Mouse (Mus musculus) kidney, adult 9 months (tissue): ENCODE measurements around the gene Klhdc3.
A peak's percentile ranks its signal among the peaks of the same experiment; 100 is the strongest.

ENCODE experiments used
- DNase-seq: peaks from one replicate; pipeline ENCODE4 v3.0.0; 2022

Gene Klhdc3

DNA sequence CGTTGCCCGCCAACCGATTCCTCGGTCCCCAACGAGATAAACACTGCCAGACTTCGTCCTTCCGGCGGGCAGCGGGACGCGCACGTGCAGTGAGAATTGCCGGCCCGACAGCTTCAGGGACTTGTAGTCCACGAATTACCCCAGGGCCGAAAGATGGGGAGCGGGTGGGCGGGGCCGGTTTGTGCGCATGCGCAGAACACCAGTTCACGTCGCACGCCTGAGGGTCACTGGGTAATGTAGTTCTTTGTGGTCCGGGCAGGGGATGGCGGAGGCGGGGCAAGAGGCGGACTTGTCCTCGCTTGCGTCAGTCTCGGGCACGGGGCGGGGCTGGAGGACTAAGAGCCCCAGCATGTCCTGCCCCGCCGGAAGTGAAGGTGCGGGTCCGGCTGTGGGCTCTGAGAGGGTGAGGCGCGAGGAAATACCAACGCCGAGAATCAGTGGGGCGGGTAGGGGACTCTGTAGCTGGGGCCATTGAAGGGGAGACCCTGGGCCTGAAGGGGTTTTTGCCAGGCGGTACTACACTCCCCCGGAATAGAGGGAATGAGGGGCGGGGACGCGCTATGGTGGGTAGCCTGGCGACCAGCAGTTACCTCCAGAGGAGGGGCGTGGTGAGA, at the start of gene Klhdc3:
Klhdc3 (minus strand) TSS at position 155 of the 614 bp plus-strand sequence.
- peak; percentile 97 for DNase-seq

DNA sequence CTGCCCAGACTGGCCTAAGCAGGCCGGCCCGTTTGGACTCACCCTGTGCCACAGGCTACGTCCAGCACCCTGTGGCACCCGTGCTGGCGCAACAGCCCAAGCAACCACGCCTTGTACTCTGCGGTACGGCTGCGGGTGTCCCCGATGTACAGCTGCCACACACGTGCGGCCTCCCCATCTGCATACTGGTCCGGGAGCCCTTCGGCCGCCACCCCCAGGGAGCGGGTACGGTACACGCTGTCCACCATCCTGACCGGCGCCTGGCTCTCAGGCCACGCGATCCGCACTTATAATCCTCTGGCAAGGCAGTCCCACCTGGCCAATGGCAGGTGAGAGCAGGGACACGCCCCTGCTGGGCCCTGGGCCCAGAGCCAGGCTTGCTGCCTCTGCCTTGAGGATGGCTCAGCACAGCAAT, 48.2 kb upstream of the Klhdc3 start, which contains the start of gene Gnmt:
Gnmt (minus strand) TSS at position 265 of the 415 bp plus-strand sequence.
- DNase-seq = peak; percentile 94

GRCm38 (mm10) chr17:46728496-46728895, 47.8 kb upstream of the Klhdc3 start:
- DNase-seq = no peak

DNA sequence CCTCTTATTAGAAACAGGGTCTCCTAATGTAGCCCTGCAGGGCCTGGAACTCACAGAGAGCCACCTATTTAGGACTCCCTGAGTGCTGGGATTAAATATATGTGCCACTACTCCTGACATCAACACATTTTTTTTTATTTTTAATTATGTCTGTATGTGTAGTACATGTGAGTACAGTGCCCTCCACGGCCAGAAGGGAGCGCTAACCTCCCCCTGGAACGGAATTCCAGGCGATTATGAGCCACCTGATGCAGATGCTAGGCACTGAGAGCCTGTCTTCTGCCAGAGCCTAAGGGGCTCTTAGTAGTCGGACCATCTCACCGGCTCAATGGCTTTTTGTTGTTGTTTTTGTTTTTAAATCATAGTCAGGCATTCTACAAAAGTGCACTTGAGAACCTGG, 47.3 kb upstream of the Klhdc3 start:
- DNase-seq = peak; percentile 69

DNA sequence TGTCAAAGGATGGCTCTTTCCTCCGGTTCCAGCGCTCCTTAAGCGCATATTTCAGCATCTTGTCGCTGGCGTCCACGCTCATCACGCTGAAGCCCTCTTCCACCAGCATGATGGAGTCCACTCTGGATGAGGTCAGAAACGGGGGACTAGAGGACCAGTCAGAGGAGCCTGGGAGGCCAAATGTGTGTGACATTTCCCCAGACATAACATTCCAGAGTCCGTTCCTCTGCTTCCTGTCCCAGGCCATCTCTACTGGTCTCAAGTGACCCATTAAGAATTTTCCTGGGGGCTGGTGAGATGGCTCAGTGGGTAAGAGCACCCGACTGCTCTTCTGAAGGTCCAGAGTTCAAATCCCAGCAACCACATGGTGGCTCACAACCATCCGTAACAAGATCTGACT, 46.6 kb upstream of the Klhdc3 start:
- DNase-seq = peak; percentile 23

- DNase-seq = no peak
These were observed 45.3 kb upstream of the Klhdc3 start for GRCm38 (mm10) chr17:46725731-46726645.

DNA sequence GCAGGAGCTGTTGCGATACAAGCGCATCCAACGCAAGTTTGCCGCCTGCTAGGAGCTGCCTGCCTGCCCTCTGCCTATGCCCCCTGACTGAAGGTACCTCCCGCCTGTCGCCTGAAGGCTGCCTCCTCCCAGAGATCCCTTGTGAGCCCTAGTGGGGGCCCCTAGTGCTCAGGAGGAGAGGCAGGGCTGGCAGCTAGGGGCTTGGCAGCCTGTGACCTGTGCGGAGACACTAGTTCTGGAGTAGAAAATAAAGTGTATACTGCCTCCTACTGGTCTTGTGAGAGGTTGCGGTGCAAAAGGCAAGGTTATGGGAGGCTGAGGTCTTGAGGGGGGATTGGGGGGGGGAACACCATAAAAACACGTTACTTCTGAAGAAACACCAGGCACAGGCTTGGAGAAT, 44.6 kb upstream of the Klhdc3 start:
- peak; percentile 40 for DNase-seq

GRCm38 (mm10) chr17:46724477-46725084, 43.9 kb upstream of the Klhdc3 start:
- no peak for DNase-seq

GRCm38 (mm10) chr17:46721077-46721476, 40.4 kb upstream of the Klhdc3 start:
- no peak for DNase-seq

DNA sequence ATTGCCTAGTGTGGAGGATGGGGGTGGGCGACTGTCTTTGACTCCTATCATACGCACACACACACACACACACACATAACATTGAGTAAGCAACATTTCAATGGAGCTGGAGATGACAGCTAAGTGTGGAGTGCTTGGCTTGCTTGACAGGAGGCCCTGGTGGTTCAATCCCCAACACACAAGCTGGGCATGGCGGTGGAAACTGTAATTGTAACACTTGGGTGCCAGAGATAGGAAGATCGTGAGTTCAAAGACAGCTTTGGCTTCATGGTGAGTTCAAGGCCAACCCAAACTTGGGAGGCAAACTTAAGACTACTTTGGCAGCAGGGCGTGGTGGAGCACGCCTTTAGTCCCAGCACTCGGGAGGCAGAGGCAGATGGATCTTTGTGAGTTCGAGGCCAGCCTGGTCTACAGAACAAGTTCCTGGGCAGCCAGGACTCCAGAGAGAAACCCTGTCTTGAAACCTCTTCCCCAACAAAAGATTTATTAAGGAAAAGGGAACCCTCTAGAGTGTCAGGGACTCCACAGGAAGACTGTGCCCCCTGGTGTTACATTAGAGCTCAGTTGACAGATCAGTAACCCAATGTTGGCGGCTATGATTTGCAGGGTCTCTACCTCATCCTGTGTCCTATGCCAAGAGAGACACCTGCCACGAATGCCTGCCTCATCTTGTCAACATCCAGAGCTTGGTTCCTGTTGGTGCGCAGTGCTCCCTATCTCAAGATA, 34.2 kb upstream of the Klhdc3 start:
- peak; percentile 33 for DNase-seq

DNA sequence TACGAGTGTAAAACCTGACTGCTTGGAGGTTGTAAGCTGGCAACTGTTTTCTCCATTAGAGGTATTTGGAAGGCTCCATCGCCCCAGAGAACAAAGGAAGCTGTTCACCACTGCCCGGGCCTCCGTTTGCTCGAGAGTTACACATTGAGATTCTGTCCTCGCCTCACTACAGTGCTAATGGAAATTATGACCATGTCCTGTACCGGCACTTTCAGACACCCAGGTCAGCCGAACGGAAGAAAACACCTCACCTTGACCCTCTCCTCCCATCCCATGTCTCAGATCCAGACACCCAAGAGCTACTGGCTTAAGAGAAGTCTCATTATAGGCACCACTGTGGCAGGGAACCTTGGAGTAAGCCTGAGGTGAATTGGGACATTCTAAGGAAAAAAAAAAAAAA, 33.1 kb upstream of the Klhdc3 start:
- no peak for DNase-seq

DNA sequence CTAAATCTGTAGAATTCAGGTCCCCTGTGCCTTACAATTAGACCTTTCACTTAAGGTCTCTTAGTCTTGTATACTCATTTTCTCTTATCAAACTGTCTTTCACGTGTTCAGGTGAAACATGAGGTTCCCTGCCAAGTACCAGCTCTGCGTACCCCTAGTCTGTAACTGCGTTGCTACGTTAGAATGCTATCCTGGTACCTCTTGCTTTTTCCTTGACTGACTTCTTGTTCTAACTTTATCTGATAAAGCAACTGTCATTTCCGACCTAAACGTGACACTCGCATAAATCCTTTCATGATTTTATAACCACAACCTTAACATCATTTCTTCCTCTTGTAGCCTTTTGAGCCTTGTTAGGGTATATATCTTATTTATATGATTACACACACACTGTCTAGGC, 31.7 kb upstream of the Klhdc3 start:
- DNase-seq = no peak

DNA sequence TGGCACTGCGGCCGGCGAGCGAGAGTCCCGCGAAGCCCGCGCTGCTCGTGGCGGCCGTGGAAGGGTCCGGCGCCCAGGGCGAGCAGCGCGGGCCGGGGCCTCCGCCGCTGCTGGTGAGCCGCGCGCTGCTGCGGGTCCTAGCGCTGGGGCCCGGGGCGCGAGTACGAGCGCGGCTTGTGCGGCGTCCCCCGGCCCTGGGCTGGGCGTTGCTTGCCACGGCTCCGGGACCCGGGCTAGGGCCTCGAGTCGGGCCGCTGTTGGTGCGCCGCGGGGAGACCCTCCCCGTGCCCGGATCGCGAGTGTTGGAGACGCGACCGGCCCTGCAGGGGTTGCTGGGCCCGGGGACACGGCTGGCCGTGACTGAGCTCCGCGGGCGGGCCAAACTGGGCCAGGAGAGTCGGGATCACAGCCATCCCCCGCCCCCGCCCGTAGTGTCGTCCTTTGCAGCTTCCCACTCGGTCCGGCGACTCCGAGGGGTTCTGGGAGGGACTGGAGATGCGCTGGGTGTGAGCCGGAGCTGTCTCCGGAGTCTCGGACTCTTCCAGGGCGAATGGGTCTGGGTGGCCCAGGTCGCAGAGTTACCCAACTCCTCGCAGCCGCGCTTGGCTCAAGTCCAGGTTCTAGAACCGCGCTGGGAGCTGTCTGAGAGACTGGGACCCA, 31.0 kb upstream of the Klhdc3 start:
- DNase-seq = peak; percentile 51

DNA sequence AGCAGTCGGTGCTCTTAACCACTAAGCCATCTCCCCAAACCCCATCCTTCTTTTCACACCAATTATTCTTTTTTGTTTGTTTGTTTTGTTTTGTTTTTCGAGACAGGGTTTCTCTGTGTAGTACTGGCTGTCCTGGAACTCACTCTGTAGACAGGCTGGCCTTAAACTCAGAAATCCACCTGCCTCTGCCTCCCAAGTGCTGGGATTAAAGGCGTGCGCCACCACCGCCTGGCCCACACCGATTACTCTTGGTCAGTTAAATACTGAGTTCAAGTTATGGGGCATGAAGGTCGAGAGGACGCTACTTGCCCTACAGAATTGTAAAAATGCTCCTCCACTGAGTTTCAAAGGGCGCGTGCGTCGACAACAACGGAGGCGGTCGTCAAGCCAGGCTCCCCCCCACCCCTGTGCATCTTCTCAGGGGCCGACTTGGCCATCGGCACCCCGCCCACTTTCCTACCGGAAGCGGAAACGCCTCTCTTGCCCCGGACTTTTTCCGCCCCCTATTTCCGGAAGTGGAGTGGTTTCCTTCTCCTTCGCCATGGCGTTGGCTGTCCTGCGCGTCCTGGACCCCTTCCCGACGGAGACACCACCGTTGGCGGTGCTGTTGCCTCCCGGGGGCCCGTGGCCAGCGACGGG, 30.4 kb upstream of the Klhdc3 start, which contains the start of gene Pex6:
Pex6 (plus strand) TSS at position 505 of the 639 bp plus-strand sequence.
- DNase-seq = peak; percentile 94

- DNase-seq = no peak
These were observed 25.8 kb upstream of the Klhdc3 start for GRCm38 (mm10) chr17:46706375-46707089.

- DNase-seq = peak; percentile 99
These were observed 24.4 kb upstream of the Klhdc3 start, which contains the start of gene Ppp2r5d for GRCm38 (mm10) chr17:46704887-46705835. TSS of gene Ppp2r5d (minus strand) at chr17:46705111.

DNA sequence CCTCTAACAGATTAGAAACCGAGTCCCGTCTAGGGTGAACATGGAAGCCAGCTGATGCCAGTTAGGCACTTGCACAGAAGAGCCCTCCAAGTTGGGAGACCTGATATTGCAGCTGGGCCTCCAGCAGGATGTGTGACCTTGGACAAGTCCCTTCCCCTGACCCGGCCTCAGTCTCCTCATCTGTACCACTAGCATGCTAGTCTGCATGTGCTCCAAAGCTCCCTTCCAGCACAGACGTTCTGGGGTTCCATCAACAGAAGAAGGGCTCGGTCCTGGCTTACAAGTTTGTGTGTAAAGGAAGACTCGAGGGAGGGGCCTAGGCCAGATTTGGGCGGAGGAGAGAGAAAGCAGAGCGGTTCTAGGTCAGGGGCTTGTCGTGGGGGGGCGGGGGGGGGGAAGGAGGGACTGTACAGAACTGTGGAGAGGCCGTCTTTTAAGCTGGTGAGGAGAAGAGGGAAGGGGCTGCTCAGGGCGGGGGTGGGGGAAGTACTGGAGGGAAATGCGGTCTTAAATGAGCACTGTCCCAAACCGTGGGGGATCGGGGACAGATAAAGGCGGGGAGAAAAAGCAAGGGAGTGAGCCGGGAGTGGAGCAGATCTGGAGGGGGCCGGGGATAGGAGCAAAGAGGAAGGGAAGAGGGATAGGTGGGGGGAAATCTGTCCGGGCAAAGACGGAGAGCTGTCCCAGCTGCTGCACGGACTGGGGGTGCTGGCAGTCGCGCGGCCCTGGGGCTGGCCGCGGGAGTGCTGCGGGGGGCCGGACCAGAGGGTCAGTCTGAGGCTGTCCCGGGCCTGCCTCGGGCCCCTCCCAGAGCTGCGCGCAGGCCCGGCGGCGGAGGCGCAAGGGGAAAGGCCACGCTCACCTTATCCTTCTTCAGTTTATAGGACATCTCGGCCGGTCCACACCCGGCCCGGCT, 23.5 kb upstream of the Klhdc3 start:
- DNase-seq = no peak

DNA sequence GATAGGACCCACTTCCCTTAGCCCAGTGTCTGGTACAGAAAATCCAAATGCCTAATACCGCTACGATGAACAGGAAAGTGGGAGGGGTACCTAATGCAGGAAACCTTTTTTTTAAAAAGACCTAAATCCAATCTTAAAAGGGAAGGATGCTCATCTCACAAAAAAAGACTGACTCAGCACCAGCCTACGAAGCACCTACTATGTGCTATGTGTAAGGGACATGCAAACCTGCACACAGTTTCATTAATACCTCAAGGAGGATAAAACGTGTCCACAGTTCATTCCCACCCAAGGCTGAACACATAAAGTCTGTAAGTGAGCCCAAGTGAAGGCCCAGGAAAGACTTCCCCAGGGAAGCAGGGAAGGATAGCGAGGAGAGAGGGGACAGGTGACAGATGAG, 21.8 kb upstream of the Klhdc3 start:
- DNase-seq = no peak

DNA sequence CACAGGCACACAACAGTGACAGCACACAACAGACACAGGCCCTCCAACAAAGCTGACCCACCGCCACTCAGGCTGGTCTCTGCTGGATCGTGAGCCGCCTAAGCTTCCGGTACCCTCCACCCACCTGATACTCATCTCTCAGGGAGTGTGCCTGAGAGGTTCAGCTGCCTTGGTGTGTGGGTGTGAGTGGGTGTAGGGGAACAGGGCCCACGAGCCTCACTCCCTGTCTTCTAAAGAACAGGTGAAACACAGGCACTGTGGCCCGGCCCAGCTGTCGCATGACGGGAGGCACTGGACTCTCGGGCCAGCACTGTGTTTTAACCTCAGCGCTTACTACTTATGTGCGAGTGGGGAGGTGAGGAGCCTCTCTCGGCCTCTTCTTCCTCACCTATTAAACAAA, 21.4 kb upstream of the Klhdc3 start:
- no peak for DNase-seq
